Mouse (Mus musculus) liver (tissue): ENCODE data around the gene Fabp2.

ENCODE experiments used
- DNase-seq: peaks from one replicate; pipeline ENCODE4 v3.0.0-alpha.2; 2020; ENCODE audit warnings: mixed read lengths

Gene Fabp2

GRCm38 (mm10) chr3:122894772-122895171 lies at the start of gene Fabp2:
Gene Fabp2 (plus strand): TSS chr3:122895072.
- no peak for DNase-seq

DNA sequence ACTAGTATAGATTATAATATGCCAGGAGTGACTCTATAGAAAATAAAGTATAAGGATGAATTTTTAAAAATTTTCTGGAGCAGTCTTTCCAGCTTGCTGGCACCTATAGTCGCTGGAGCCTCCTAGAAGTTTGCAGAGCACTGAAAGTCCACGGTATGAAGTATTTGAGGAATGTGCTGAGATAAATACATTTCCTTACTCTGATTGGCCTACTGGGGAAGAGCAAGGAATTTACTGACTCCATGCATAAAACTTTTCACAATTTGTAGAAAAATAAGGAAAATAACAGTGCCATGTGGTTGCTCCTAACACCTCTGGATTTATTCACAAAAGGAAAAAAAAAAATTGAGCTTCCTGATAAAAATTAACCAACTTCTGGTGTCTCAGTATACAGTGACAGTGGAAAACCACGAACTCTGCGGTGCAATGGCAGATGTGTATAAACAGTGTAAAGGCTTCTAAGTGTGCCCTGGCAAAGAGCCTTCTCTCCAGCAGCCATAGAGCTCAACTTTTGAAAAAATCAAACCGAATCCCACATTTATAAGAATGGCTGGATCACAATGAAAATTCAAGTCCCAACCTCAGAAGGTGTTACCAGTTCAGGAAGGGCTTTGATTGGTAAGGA lies 46.4 kb upstream of the Fabp2 start:
- no peak for DNase-seq

- DNase-seq, result no peak
These were observed 39.7 kb upstream of the Fabp2 start for GRCm38 (mm10) chr3:122855149-122855548.

- DNase-seq, result no peak
These were observed 35.0 kb upstream of the Fabp2 start for GRCm38 (mm10) chr3:122859829-122860228.

GRCm38 (mm10) chr3:122860573-122861498 lies 34.0 kb upstream of the Fabp2 start:
- no peak for DNase-seq

DNA sequence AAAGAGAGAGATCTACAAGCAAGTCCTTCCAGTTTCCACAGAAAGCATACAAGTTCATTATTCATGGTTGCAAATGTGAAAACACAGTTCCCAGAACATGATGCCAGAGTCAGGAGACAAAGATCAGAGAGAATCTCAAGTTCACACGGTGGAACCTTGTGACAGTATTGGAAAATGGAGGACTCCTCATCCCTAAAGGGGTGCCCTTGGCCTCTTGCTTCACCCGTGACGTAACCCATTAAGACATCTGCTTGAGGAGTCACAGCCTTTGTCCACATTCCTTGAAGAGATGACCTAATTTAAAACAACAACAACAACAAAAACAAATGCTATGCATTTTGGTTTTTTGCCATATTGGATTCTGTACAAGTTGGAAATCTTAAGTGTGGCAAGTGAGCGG lies 29.8 kb upstream of the Fabp2 start:
- no peak for DNase-seq

DNA sequence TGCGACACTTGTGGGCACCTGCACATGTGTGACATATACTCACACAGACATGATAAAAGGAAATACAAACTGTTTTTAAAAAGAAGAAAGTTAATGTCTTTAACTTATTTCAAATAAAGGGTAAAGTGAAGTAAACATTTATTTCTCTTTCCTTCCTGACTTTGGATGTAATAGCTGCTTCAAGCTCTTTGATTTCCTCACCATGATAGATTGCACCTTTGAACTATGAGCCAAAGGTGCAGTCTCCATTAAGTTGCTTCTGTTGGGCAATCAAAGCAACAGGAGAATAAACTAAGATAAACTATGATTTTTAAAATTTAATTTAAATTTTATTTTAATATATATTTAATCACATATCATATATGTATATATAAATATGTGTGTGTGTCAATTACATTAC lies 26.6 kb upstream of the Fabp2 start:
- DNase-seq, result no peak

GRCm38 (mm10) chr3:122871596-122871995 lies 23.3 kb upstream of the Fabp2 start:
- no peak for DNase-seq

DNA sequence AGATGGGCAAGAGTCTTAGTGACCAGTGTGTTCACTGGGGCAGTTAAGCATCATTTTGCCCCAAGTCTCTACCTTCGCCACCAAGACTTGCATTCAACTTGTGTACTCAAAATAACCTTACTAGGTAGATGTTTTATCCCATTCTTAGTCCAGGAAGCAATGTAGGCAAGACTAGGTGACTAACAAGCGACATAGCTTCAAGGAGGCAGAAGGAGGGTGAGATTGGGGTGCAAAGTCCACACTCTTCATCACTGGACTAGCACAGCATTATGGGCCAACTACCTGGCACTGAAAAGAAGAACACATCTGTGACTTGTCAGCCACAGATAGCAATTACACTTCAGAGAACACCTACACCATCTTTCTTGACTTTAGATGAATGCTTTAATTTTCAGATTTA lies 18.0 kb upstream of the Fabp2 start:
- DNase-seq, result no peak

DNA sequence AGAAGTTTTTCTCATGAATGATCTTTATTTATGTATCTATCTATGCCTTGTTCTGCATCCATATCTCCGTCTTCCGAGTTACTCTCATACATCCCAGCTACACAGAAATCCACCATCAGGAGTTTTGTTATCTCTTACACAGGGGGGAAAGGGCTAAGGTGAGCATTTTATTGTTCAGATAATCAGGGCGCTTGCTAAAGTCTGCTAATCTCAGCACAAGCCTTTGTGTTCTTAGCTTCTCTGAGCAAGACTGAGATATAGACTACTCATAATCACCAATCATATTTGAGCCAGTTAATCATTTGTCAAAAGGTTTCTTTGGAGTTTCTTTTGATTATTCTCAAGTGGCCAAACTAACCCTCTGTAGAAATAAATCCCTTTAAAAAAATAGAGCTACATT lies 17.3 kb upstream of the Fabp2 start:
- DNase-seq, result no peak

- no peak for DNase-seq
These were observed 16.1 kb upstream of the Fabp2 start for GRCm38 (mm10) chr3:122878705-122879315.

DNA sequence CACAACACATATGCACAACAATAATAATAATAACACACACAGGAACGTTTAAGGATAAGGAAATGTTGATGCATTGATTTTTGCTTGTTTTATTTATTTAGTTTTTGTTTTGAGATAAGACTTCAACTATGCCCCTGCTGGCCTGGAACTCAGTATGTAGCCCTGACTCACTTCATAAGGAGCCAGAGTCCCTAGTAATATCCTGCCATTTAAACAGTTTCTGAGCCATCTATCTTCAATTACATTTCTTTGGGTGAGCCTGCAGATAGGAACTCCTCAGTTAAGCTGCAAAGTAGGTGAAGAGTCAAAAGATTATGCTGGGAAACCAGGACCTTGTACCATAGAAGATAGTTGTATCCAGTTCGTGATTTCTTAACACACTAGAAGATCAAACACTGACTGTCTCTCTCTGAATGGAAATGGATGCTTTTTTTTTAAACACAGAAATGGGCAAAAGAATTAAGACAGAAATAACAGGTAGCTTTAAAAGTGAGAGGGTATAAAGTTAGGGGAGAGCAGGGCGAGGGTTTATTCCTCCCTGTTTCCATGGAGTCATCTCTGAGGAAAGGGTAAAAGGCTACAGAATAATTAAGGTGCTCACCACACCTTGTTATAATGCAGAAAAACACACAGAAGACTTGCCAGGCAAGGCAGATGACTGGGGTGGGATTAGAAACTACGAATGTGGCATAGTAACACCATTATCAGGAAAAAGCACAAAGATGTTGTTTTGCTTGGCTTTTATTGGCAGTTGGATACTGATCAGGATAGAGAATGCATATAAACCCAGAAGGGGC lies 7.2 kb upstream of the Fabp2 start:
- DNase-seq, result no peak

DNA sequence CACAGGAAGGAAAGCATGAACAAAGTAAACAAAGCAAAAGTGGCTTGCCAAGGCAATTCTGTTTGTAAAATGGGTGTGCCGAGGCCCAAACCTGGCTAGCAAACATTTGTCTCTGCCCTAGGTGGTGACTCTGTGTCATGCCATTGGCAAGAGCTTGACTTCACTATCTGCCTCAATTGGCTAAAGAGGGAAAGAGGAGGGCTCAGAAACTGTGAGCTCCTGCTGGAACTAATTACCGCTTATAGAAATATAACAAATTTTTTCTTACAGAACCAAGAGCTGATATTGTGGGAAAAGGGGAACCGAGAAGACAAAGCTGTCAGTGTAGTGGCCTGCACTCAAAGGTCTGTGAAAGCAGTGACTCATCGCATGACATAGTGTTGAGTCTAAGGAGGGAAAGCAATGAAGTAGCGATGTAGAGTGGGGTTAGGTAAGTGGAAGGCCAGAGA lies 6.5 kb upstream of the Fabp2 start:
- DNase-seq, result no peak

GRCm38 (mm10) chr3:122895189-122895731 lies 388 bp downstream of the Fabp2 start:
- no peak for DNase-seq

DNA sequence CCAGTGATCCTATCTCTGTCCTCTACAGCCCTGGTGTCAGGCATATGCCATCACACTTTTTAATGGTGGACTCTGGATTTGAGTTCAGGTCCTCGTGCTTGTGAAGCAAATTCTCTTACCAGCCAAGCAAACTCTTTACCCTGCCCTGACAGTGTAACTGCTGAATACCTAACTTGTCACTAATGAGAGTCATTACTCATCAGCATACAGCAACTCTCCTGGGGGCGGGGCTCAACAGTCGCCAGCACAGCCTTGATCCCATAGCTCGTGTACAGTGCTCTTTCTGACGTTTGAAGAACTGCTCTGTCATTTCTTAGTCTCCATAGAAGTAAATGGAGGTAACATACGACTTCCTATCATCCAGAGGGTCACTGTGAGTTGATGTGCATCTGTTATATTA lies 3.4 kb downstream of the Fabp2 start:
- DNase-seq, result no peak

- peak; percentile 49 for DNase-seq
These were observed 9.0 kb downstream of the Fabp2 start for GRCm38 (mm10) chr3:122903746-122904433.

GRCm38 (mm10) chr3:122907841-122908240 lies 13.0 kb downstream of the Fabp2 start:
- DNase-seq, result no peak

DNA sequence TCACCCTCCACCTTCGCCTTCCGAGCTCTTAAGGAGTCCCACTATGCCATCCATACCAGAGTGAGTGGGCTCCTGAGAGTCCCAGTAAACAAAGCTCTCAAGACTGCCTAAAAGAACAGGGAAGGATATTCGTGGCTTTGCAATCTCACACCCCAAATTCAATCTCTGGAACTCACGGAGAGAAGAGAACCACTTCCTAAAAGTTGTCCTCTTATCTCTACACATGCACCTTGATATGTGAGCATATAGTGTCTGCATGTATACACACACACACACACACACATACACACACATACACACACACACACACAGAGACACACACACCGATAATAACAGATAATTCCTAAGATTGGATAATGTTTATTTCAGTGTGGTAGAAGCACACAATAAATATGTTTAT lies 20.6 kb downstream of the Fabp2 start:
- no peak for DNase-seq

- no peak for DNase-seq
These were observed 21.4 kb downstream of the Fabp2 start for GRCm38 (mm10) chr3:122916191-122916680.

- no peak for DNase-seq
These were observed 23.8 kb downstream of the Fabp2 start for GRCm38 (mm10) chr3:122918672-122919071.

GRCm38 (mm10) chr3:122919260-122919659 lies 24.4 kb downstream of the Fabp2 start, which contains the start of gene Gm10959:
Gene Gm10959 (minus strand): TSS chr3:122919360.
- no peak for DNase-seq
